Mouse (Mus musculus) neural tube, embryonic 11.5 days (tissue): ENCODE measurements around the gene Bbs9. TPM values are rescaled to one million over a fixed set of nuclear protein-coding genes. Genes with fewer than 3 reads are reported as not detected.
"Not testable (repeated sequence)": the region's sequence is repeated elsewhere in the genome, so short reads cannot be mapped to it uniquely, and the experiment has no call there.

Experiments used
- ATAC-seq: fragments of 200-750 bp; cut with Nextera tagmentation; 2 replicates; pipeline ENCODE4 v1.8.0; 2017; ENCODE audit warnings: moderate number of reproducible peaks, mild to moderate bottlenecking, moderate TSS enrichment, moderate library complexity; ENCODE audit not compliant: insufficient read depth, low FRiP score, low TSS enrichment
- DNase-seq: peaks from one replicate; pipeline ENCODE4 v3.0.0-alpha.2; 2015; ENCODE audit warnings: low spot score
- H3K27ac ChIP-seq: fragments of 300-500 bp; sonication (generic); 2 replicates; pipeline ENCODE4 v1.5.1; 2014; ENCODE audit warnings: low read depth, mild to moderate bottlenecking, low read length
- H3K27me3 ChIP-seq: fragments of 300-500 bp; sonication (generic); 2 replicates; pipeline ENCODE4 v1.6.1; 2014; ENCODE audit warnings: mild to moderate bottlenecking, low read length, mixed read lengths; ENCODE audit not compliant: control insufficient read depth, insufficient read depth
- H3K36me3 ChIP-seq: fragments of 300-500 bp; sonication (generic); 2 replicates; pipeline ENCODE4 v1.6.1; 2014; ENCODE audit warnings: mild to moderate bottlenecking, low read length, moderate library complexity, mixed read lengths; ENCODE audit not compliant: control insufficient read depth, insufficient read depth
- H3K4me1 ChIP-seq: fragments of 300-500 bp; sonication (generic); 2 replicates; pipeline ENCODE4 v1.6.1; 2014; ENCODE audit warnings: low read length, mixed read lengths; ENCODE audit not compliant: control insufficient read depth, insufficient read depth
- H3K4me2 ChIP-seq: fragments of 300-500 bp; sonication (generic); 2 replicates; pipeline ENCODE4 v1.6.1; 2014; ENCODE audit warnings: low read depth, mild to moderate bottlenecking, moderate library complexity
- H3K4me3 ChIP-seq: fragments of 300-500 bp; sonication (generic); 2 replicates; pipeline ENCODE4 v1.5.1; 2014; ENCODE audit warnings: low read depth, low read length
- H3K9ac ChIP-seq: fragments of 300-500 bp; sonication (generic); 2 replicates; pipeline ENCODE4 v1.6.1; 2014; ENCODE audit warnings: mild to moderate bottlenecking, low read length
- H3K9me3 ChIP-seq: fragments of 300-500 bp; sonication (generic); 2 replicates; pipeline ENCODE4 v1.6.1; 2016; ENCODE audit warnings: low read length; ENCODE audit not compliant: control insufficient read depth
- WGBS: fragments of 180-500 bp; shearing (Covaris S2); extraction: QIAGEN DNeasy Blood & Tissue Kit; methylation state at CpG from one replicate; pipeline ENCODE4 v1.1.7; 2014; 5-methylcytosine and 5-hydroxymethylcytosine counted together
- polyA plus RNA-seq: library from polyadenylated mRNA; unstranded; fragments of >200 nt; fragmentation: Nextera tagmentation; extraction: Ambion mirVana; gene quantifications from 2 replicates; pipeline ENCODE4 v1.2.1, GENCODE M21; 2014

Gene Bbs9
- polyA plus RNA-seq, 1 experiment from 2014 or later = 16.9 TPM

DNA sequence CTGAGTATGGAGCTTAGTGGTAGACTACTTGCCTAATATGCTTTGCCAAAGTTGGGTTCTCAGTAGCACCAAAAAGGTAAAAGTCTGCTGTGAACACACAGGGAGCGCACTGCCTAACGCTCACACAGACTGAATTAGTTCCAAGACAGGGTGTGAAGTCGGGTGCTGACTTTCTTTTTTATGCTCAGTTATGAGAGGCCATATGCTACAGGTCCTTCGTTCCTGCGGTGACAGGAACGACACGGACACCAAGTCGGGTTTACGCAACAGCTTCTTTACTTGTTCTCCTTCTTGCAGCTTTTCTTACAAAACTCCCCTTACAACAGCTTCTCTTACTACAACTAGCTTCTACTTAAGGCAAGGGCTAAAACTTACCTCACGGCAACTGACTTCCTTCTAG lies 32.4 kb upstream of the Bbs9 start:
- no peak overlapping the region for H3K9ac ChIP-seq
- H3K9me3 ChIP-seq = no peaks in the 10 kb centered on the region
- H3K36me3 ChIP-seq = peaks cover 7% of the 10 kb centered on the region
- no peak overlapping the region for H3K4me2 ChIP-seq
- no peaks in the 10 kb centered on the region for H3K4me1 ChIP-seq
- no peaks in the 10 kb centered on the region for H3K27me3 ChIP-seq
- no peak overlapping the region for H3K27ac ChIP-seq
- no peak overlapping the region for H3K4me3 ChIP-seq
- WGBS = 92% methylated on average over 10 of the region's 10 CpGs
- no peak for ATAC-seq
- DNase-seq = no peak

DNA sequence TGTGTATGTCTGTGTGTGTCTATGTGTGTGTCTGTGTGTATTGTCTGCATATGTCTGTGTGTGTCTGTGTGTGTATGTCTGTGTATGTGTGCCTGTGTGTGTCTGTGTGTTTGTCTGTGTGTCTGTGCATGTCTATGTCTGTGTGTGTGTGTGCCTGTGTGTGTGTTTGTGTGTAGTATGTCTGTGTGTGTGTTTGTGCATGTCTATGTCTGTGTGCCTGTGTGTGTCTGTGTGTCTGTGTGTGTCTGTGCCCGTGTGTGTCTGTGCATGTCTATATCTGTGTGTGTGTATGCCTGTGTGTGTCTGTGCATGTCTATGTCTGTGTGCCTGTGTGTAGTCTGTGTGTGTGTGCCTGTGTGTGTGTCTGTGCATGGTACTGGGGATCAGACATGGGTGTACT lies 30.4 kb upstream of the Bbs9 start:
- Histone ChIP-seq H3K4me2 (no peak overlapping the region), H3K27ac (no peak overlapping the region), H3K27me3 (no peaks in the 10 kb centered on the region), H3K36me3 (peaks cover 9% of the 10 kb centered on the region), H3K9me3 (no peaks in the 10 kb centered on the region), H3K9ac (no peak overlapping the region), H3K4me3 (no peak overlapping the region), H3K4me1 (no peaks in the 10 kb centered on the region)
- DNase-seq = no peak
- no peak for ATAC-seq
- 85% methylated on average over 1 of the region's 1 CpGs for WGBS

DNA sequence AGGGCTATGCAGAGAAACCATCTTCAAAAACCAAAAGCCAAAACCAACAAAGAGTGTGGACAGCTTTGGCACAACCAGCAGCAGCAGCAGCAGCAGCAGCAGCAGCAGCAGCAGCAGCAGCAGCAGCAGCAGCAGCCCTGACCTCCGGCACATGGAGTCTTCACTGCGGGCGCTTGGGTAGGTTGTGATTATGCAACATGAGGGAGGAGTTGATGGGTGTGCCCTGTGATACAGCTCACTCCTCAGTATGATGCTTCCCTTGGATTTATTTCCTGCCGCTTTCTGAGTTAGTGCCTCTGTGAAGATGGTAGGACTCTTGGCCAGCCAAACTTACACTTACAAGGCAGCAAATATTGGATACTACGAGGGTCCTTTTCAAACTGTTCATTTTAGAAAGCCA lies 28.3 kb upstream of the Bbs9 start:
- no peak overlapping the region for H3K4me3 ChIP-seq
- no peak overlapping the region for H3K27ac ChIP-seq
- 92% methylated on average over 5 of the region's 5 CpGs for WGBS

DNA sequence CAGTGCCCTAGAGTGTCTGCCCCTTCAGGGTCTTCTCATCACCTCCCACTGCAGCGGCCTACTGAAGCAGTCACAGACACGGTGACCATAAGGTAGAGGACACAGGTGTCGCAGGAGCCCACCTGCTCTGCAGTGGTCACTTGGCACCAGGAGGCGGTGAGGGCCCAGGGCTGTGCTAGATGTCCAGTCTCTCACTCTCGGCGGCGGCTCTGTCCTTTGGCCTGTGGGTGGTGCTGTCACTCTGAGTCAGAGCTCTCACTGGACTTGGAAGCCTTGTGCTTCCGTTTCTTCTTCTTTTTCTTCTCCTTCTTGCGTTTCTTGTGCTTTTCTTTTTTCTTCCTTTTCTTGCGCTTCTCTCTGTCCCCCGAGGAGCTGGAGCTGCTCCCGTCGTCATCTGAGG lies 27.1 kb upstream of the Bbs9 start:
- Histone ChIP-seq H3K4me1 (no peaks in the 10 kb centered on the region), H3K27ac (no peak overlapping the region), H3K4me3 (no peak overlapping the region), H3K9ac (no peak overlapping the region), H3K9me3 (no peaks in the 10 kb centered on the region), H3K4me2 (no peak overlapping the region), H3K27me3 (no peaks in the 10 kb centered on the region), H3K36me3 (peaks cover 14% of the 10 kb centered on the region)
- no peak for DNase-seq
- ATAC-seq = no peak
- 91% methylated on average over 13 of the region's 13 CpGs for WGBS

More for the DNA sequence above, 28.3 kb upstream of the Bbs9 start:
- H3K4me1 ChIP-seq = no peaks in the 10 kb centered on the region
- no peak for ATAC-seq
- H3K9me3 ChIP-seq = no peaks in the 10 kb centered on the region
- DNase-seq = no peak
- H3K27me3 ChIP-seq = no peaks in the 10 kb centered on the region
- peaks cover 9% of the 10 kb centered on the region for H3K36me3 ChIP-seq
- H3K4me2 ChIP-seq = no peak overlapping the region
- H3K9ac ChIP-seq = no peak overlapping the region

DNA sequence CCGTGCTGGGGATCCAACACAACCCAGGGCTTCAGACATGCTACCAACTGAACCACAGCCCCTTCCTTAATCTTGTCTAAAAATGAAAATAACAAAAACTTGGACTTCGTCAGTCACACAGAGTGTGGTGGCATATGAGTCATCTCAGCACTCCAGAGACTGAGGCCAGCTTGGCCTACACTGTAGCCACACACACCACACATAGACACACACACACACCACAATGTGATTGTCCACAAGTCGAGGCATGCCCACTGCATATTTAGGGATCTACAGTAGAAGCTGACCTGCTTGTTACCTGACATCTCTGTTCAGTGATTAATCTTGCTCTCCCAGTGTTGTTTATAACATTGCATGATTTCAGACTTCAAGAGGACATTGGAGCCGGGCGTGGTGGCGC lies 26.3 kb upstream of the Bbs9 start:
- peaks cover 14% of the 10 kb centered on the region for H3K36me3 ChIP-seq
- H3K9ac ChIP-seq = no peak overlapping the region
- no peak overlapping the region for H3K4me2 ChIP-seq
- no peak overlapping the region for H3K4me3 ChIP-seq
- DNase-seq (no peak), ATAC-seq (no peak)
- WGBS = 89% methylated on average over 6 of the region's 6 CpGs
- no peaks in the 10 kb centered on the region for H3K9me3 ChIP-seq
- no peaks in the 10 kb centered on the region for H3K4me1 ChIP-seq
- H3K27ac ChIP-seq = no peak overlapping the region
- no peaks in the 10 kb centered on the region for H3K27me3 ChIP-seq

DNA sequence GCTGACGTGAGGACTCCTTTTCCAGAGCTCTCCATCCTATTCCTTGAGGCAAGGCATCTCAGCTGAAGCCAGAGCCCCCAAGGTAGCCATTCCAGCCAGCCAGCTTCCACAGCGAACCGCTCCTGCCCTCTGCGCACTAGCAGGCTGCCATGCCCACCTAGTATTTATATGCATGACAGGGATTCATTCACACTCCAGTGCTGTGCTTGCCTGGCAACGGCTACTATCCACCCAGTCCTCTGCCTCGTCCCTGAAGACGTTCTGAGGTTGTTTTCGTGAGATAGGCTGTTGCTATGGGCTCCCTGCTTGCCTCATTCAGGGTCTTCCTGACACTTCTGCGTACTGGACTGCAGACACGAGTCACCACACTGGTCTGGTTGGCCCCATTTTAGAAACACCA lies 22.8 kb upstream of the Bbs9 start:
- Histone ChIP-seq H3K4me2 (no peak overlapping the region), H3K27ac (no peak overlapping the region), H3K9ac (no peak overlapping the region), H3K4me3 (no peak overlapping the region), H3K4me1 (no peaks in the 10 kb centered on the region), H3K27me3 (no peaks in the 10 kb centered on the region), H3K36me3 (peaks cover 14% of the 10 kb centered on the region), H3K9me3 (no peaks in the 10 kb centered on the region)
- WGBS = 90% methylated on average over 10 of the region's 10 CpGs
- ATAC-seq (no peak), DNase-seq (no peak)

DNA sequence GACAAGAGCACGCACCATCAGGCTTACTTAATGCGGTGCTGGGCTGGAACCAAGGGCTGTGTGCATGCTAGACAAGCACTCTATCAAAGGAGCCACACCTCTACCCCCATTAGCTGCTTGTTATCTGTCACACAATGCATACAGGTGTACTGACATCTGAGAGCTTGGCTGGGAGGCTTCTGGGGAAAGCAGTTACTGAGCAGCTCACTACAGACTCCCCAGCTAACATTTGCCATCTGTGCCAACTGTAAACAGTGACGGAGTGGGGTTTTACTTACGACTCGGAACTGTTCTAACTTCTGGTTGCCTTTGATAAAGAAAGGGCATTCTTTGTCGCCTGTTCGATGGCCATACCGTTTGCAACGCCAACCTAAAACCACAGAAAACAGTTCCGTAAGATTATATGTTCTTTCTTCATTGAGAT lies 22.0 kb upstream of the Bbs9 start:
- no peaks in the 10 kb centered on the region for H3K27me3 ChIP-seq
- no peak overlapping the region for H3K4me2 ChIP-seq
- H3K4me3 ChIP-seq = no peak overlapping the region
- DNase-seq (no peak), ATAC-seq (no peak)
- H3K36me3 ChIP-seq = peaks cover 12% of the 10 kb centered on the region
- no peaks in the 10 kb centered on the region for H3K4me1 ChIP-seq
- 95% methylated on average over 10 of the region's 10 CpGs for WGBS
- no peak overlapping the region for H3K27ac ChIP-seq
- H3K9me3 ChIP-seq = no peaks in the 10 kb centered on the region
- no peak overlapping the region for H3K9ac ChIP-seq

DNA sequence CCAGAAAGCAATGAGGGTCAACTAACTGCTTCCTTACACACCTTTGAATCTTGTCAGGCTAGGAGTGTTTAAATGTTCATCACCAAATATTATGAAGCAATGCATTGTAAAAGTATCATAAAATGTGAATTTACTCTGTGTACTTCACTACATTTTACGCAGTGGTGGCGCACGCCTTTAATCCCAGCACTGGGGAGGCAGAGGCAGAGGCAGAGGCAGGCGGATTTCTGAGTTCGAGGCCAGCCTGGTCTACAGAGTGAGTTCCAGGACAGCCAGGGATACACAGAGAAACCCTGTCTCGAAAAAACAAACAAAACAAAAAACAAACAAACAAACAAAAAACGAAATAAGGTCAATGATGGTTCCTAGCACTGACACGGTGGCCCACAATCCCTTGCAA lies 21.5 kb upstream of the Bbs9 start, which contains the start of gene Gm17545:
TSS of gene Gm17545 (plus strand) at position 301 of the 400 bp plus-strand sequence.
- H3K4me2 ChIP-seq, ATAC-seq, H3K4me1 ChIP-seq, DNase-seq, H3K4me3 ChIP-seq, H3K27ac ChIP-seq, H3K27me3 ChIP-seq, H3K9me3 ChIP-seq, H3K9ac ChIP-seq: not testable (repeated sequence)
- WGBS = 87% methylated on average over 8 of the region's 8 CpGs
- H3K36me3 ChIP-seq = peaks cover 11% of the 10 kb centered on the region

DNA sequence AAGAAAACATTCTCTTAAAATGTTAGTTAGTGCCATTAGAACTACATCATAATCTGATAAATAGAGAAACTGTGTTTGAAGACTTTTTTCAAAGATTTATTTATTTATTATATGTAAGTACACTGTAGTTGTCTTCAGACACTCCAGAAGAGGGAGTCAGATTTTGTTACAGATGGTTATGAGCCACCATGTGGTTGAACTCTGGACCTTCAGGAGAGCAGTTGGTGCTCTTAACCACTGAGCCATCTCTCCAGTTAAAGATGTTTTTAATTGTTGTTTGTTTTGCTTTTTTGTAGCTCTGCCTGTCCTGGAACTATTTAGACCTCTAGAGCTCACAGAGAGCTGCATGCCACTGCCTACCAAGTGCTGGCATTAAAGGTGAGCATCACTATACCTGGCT lies 20.5 kb upstream of the Bbs9 start:
- Histone ChIP-seq H3K4me3 (no peak overlapping the region), H3K4me2 (no peak overlapping the region), H3K36me3 (peaks cover 10% of the 10 kb centered on the region), H3K27me3 (no peaks in the 10 kb centered on the region), H3K27ac (no peak overlapping the region), H3K9ac (no peak overlapping the region), H3K9me3 (no peaks in the 10 kb centered on the region), H3K4me1 (no peaks in the 10 kb centered on the region)
- DNase-seq (no peak), ATAC-seq (no peak)
